Mouse (Mus musculus) bone marrow, adult 2 months (tissue): ENCODE measurements at regions not wholly inside any gene's neighbourhood (a gene's known extent, or its start where the extent isn't known, plus 50 kb on each side); places are given as distances from the start of the nearest gene placed in this dataset.

Source experiments
- CTCF ChIP-seq: fragments of 200-500 bp; IDR thresholded peaks from 2 replicates; pipeline ENCODE4 v1.5.1; 2011; ENCODE audit warnings: low read length, control low read depth; ENCODE audit not compliant: control insufficient read depth, insufficient read depth
- POLR2A ChIP-seq: fragments of 200-500 bp; IDR thresholded peaks from 2 replicates; pipeline ENCODE4 v1.6.1; 2011; ENCODE audit warnings: low read depth, mild to moderate bottlenecking, control low read depth, low read length, borderline replicate concordance; ENCODE audit not compliant: control insufficient read depth

- TF ChIP-seq POLR2A = no peak
- TF ChIP-seq CTCF = no peak
Observed at GRCm38 (mm10) chr13:60348438-60348837, 171.3 kb upstream of the Gas1 start.
